Mouse (Mus musculus) embryonic facial prominence, embryonic 11.5 days (tissue): ENCODE data around the gene Wnt7a. TPM values are rescaled to one million over a fixed set of nuclear protein-coding genes. Genes with fewer than 3 reads are reported as not detected.

ENCODE experiments used
- ATAC-seq: fragments of 200-750 bp; cut with Nextera tagmentation; replicated peaks from 2 replicates; pipeline ENCODE4 v1.8.0; 2017; ENCODE audit warnings: low read depth; ENCODE audit not compliant: insufficient number of reproducible peaks, low FRiP score, low TSS enrichment
- DNase-seq: peaks from one replicate; pipeline ENCODE4 v3.0.0-alpha.2; 2015; ENCODE audit warnings: low spot score
- H3K27ac ChIP-seq: fragments of 300-500 bp; sonication (generic); replicated peaks from 2 replicates; pipeline ENCODE4 v1.5.1; 2014; ENCODE audit warnings: mild to moderate bottlenecking, low read depth, low read length, control low read depth
- H3K27me3 ChIP-seq: fragments of 300-500 bp; sonication (generic); 2 replicates; pipeline ENCODE4 v1.6.1; 2014; ENCODE audit warnings: mild to moderate bottlenecking, low read length, moderate library complexity, mixed read lengths; ENCODE audit not compliant: control insufficient read depth, insufficient read depth
- H3K36me3 ChIP-seq: fragments of 300-500 bp; sonication (generic); replicated peaks from 2 replicates; pipeline ENCODE4 v1.6.1; 2014; ENCODE audit warnings: low read depth, mild to moderate bottlenecking, low read length, moderate library complexity, mixed read lengths; ENCODE audit not compliant: control insufficient read depth, insufficient read depth
- H3K4me1 ChIP-seq: fragments of 300-500 bp; sonication (generic); 2 replicates; pipeline ENCODE4 v1.6.1; 2014; ENCODE audit warnings: low read length, mixed read lengths; ENCODE audit not compliant: control insufficient read depth, insufficient read depth
- H3K4me2 ChIP-seq: fragments of 300-500 bp; sonication (generic); 2 replicates; pipeline ENCODE4 v1.6.1; 2014; ENCODE audit warnings: low read depth, mild to moderate bottlenecking, control low read depth, low read length, moderate library complexity
- H3K4me3 ChIP-seq: fragments of 300-500 bp; sonication (generic); 2 replicates; pipeline ENCODE4 v1.5.1; 2014; ENCODE audit warnings: low read depth, low read length, control low read depth
- H3K9ac ChIP-seq: fragments of 300-500 bp; sonication (generic); replicated peaks from 2 replicates; pipeline ENCODE4 v1.6.1; 2014; ENCODE audit warnings: mild to moderate bottlenecking, control low read depth, low read length
- H3K9me3 ChIP-seq: fragments of 300-500 bp; sonication (generic); replicated peaks from 2 replicates; pipeline ENCODE4 v1.6.1; 2016; ENCODE audit warnings: mild to moderate bottlenecking, low read length, inconsistent platforms, mixed read lengths; ENCODE audit not compliant: control insufficient read depth
- WGBS: fragments of 180-500 bp; shearing (Covaris S2); extraction: QIAGEN DNeasy Blood & Tissue Kit; methylation state at CpG from one replicate; pipeline ENCODE4 v1.1.7; 2014; 5-methylcytosine and 5-hydroxymethylcytosine counted together
- polyA plus RNA-seq: library from polyadenylated mRNA; unstranded; fragments of >200 nt; fragmentation: Nextera tagmentation; extraction: Ambion mirVana; gene quantifications from 2 replicates; pipeline ENCODE4 v1.2.1, GENCODE M21; 2014

Gene Wnt7a
- polyA plus RNA-seq, 1 experiment from 2014 or later = 1.3 TPM

GRCm38 (mm10) chr6:91362756-91363155 is 48.4 kb downstream of the Wnt7a start:
- ATAC-seq (no peak), DNase-seq (no peak)
- Histone ChIP-seq H3K27me3 (no peaks in the 10 kb centered on the region; the same call in 1 of the 2 replicates), H3K4me2 (no peak overlapping the region), H3K4me1 (no peaks in the 10 kb centered on the region), H3K36me3 (no peaks in the 10 kb centered on the region), H3K4me3 (no peak overlapping the region), H3K9me3 (no peaks in the 10 kb centered on the region), H3K27ac (no peak overlapping the region), H3K9ac (no peak overlapping the region)
- 87% methylated on average over 2 of the region's 2 CpGs for WGBS

GRCm38 (mm10) chr6:91360998-91361397 is 50.2 kb downstream of the Wnt7a start:
- ATAC-seq (no peak), DNase-seq (no peak)
- Histone ChIP-seq H3K36me3 (no peaks in the 10 kb centered on the region), H3K4me3 (no peak overlapping the region), H3K27me3 (no peaks in the 10 kb centered on the region; the same call in 1 of the 2 replicates), H3K4me2 (no peak overlapping the region), H3K27ac (no peak overlapping the region), H3K9ac (no peak overlapping the region), H3K4me1 (no peaks in the 10 kb centered on the region), H3K9me3 (no peaks in the 10 kb centered on the region)
- 71% methylated on average over 6 of the region's 6 CpGs for WGBS

GRCm38 (mm10) chr6:91360371-91360690 is 50.8 kb downstream of the Wnt7a start:
- Histone ChIP-seq H3K27me3 (no peaks in the 10 kb centered on the region; the same call in 1 of the 2 replicates), H3K4me3 (no peak overlapping the region), H3K9me3 (no peaks in the 10 kb centered on the region), H3K27ac (no peak overlapping the region), H3K4me1 (no peaks in the 10 kb centered on the region), H3K36me3 (no peaks in the 10 kb centered on the region), H3K9ac (no peak overlapping the region), H3K4me2 (no peak overlapping the region)
- 92% methylated on average over 4 of the region's 4 CpGs for WGBS
- no peak for ATAC-seq
- no peak for DNase-seq

GRCm38 (mm10) chr6:91359672-91360370 is 51.3 kb downstream of the Wnt7a start:
- Histone ChIP-seq H3K36me3 (no peaks in the 10 kb centered on the region), H3K4me3 (no peak overlapping the region), H3K27ac (no peak overlapping the region), H3K4me2 (no peak overlapping the region), H3K4me1 (no peaks in the 10 kb centered on the region), H3K9me3 (no peaks in the 10 kb centered on the region), H3K27me3 (no peaks in the 10 kb centered on the region; the same call in 1 of the 2 replicates), H3K9ac (no peak overlapping the region)
- 82% methylated on average over 7 of the region's 7 CpGs for WGBS
- DNase-seq (no peak), ATAC-seq (no peak)

GRCm38 (mm10) chr6:91358866-91359656 is 52.1 kb downstream of the Wnt7a start:
- H3K27ac ChIP-seq = no peak overlapping the region
- no peak for DNase-seq
- H3K36me3 ChIP-seq = no peaks in the 10 kb centered on the region
- no peak overlapping the region for H3K4me2 ChIP-seq
- H3K27me3 ChIP-seq = no peaks in the 10 kb centered on the region; the same call in 1 of the 2 replicates
- ATAC-seq = no peak
- H3K4me1 ChIP-seq = no peaks in the 10 kb centered on the region
- no peaks in the 10 kb centered on the region for H3K9me3 ChIP-seq
- H3K4me3 ChIP-seq = no peak overlapping the region
- no peak overlapping the region for H3K9ac ChIP-seq
- WGBS = 79% methylated on average over 6 of the region's 6 CpGs

- no peak for DNase-seq
- WGBS = 76% methylated on average over 2 of the region's 2 CpGs
- no peak for ATAC-seq
- H3K4me1 ChIP-seq = no peaks in the 10 kb centered on the region
- H3K4me2 ChIP-seq = no peak overlapping the region
- H3K9me3 ChIP-seq = no peaks in the 10 kb centered on the region
- H3K36me3 ChIP-seq = no peaks in the 10 kb centered on the region
- no peak overlapping the region for H3K9ac ChIP-seq
- no peak overlapping the region for H3K4me3 ChIP-seq
- no peaks in the 10 kb centered on the region; the same call in 1 of the 2 replicates for H3K27me3 ChIP-seq
- no peak overlapping the region for H3K27ac ChIP-seq
Observed at GRCm38 (mm10) chr6:91358394-91358793, 52.8 kb downstream of the Wnt7a start.

GRCm38 (mm10) chr6:91357238-91357876 is 53.8 kb downstream of the Wnt7a start:
- Histone ChIP-seq H3K27ac (no peak overlapping the region), H3K36me3 (no peaks in the 10 kb centered on the region), H3K9me3 (no peaks in the 10 kb centered on the region), H3K4me3 (no peak overlapping the region), H3K4me1 (no peaks in the 10 kb centered on the region), H3K9ac (no peak overlapping the region), H3K27me3 (no peaks in the 10 kb centered on the region; the same call in 1 of the 2 replicates), H3K4me2 (no peak overlapping the region)
- ATAC-seq (no peak), DNase-seq (no peak)
- WGBS = 65% methylated on average over 13 of the region's 13 CpGs

- H3K4me2 ChIP-seq = no peak overlapping the region
- H3K9me3 ChIP-seq = no peaks in the 10 kb centered on the region
- WGBS = 37% methylated on average over 9 of the region's 9 CpGs
- DNase-seq = no peak
- no peak for ATAC-seq
- no peaks in the 10 kb centered on the region for H3K36me3 ChIP-seq
- H3K4me1 ChIP-seq = no peaks in the 10 kb centered on the region
- no peak overlapping the region for H3K27ac ChIP-seq
- H3K4me3 ChIP-seq = no peak overlapping the region
- no peaks in the 10 kb centered on the region for H3K27me3 ChIP-seq
- no peak overlapping the region for H3K9ac ChIP-seq
Observed at GRCm38 (mm10) chr6:91349620-91350019, 61.5 kb downstream of the Wnt7a start.
